Mouse (Mus musculus) testis, adult 2 months (tissue): ENCODE data around the gene Clp1.

ENCODE experiments used
- CTCF ChIP-seq: fragments of 200-500 bp; IDR thresholded peaks from 2 replicates; pipeline ENCODE4 v1.5.1; 2012; ENCODE audit warnings: low read depth, mild to moderate bottlenecking, inconsistent platforms, low read length, moderate library complexity; ENCODE audit not compliant: control insufficient read depth, insufficient read depth, insufficient replicate concordance
- POLR2A ChIP-seq: fragments of 200-500 bp; IDR thresholded peaks from 2 replicates; pipeline ENCODE4 v1.6.1; 2012; ENCODE audit warnings: low read depth, mild to moderate bottlenecking, inconsistent platforms, low read length, moderate library complexity; ENCODE audit not compliant: control insufficient read depth

- TF ChIP-seq CTCF, result no peak
- peak; percentile 83 for TF ChIP-seq POLR2A
Observed at GRCm38 (mm10) chr2:84714811-84715561, 12.2 kb downstream of the Clp1 start, which contains the start of gene Zdhhc5.
